Mouse (Mus musculus) C2C12 (cell line): ENCODE measurements around the gene Phgdh.

Source experiments
- CEBPB ChIP-seq: IDR thresholded peaks from one replicate; pipeline ENCODE4 v1.6.1; 2011; ENCODE audit warnings: low read depth, mild to moderate bottlenecking, control low read depth, moderate library complexity
- CTCF ChIP-seq: IDR thresholded peaks from one replicate; pipeline ENCODE4 v1.5.1; 2011; ENCODE audit not compliant: control insufficient read depth, insufficient read depth, insufficient read length
- MAX ChIP-seq: IDR thresholded peaks from one replicate; pipeline ENCODE4 v1.6.1; 2011; ENCODE audit warnings: mild to moderate bottlenecking, control low read depth
- MYOD1 ChIP-seq: IDR thresholded peaks from one replicate; pipeline ENCODE4 v1.6.1; 2011; ENCODE audit warnings: low read depth; ENCODE audit not compliant: control insufficient read depth, insufficient read length
- MYOG ChIP-seq: IDR thresholded peaks from one replicate; pipeline ENCODE4 v1.6.1; 2011; ENCODE audit not compliant: control insufficient read depth, insufficient read length; ENCODE audit errors: extremely low read depth
- USF1 ChIP-seq: IDR thresholded peaks from one replicate; pipeline ENCODE4 v1.6.1; 2011; ENCODE audit warnings: low read depth, mild to moderate bottlenecking, control low read depth, moderate library complexity

- TF ChIP-seq CTCF (no peak), CEBPB (no peak), USF1 (no peak), MYOG (no peak), MAX (no peak), MYOD1 (no peak)
Measured at GRCm38 (mm10) chr3:98389305-98389704, 49.5 kb upstream of the Phgdh start.
